Mouse (Mus musculus): ENCODE results near the gene Wwc1.

DNA sequence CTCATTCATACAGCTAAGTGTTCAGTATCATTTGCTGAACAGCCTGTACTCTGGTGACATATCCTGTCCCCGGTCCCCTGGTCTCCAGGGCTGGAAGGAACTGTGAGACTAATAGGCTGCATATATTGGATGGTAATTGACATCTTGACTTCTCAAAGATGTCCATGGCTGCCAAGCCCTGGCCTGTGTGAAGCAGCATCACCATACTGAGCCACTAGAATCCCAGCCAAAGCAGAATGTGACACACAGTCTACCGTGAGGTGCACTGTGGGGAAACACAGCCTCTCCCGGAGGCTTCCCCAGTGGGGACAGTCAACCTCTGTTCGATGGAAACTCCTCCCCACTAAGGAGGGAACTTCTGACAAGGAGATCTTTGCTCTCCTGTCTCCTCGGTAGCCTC is 125.4 kb downstream of the Wwc1 start:
- no peak for TF ChIP-seq POLR2A (IDR thresholded peaks at IDR 0.05; ENCODE audit: low read depth, low read length)
- no peak for TF ChIP-seq CTCF (IDR thresholded peaks at IDR 0.05; ENCODE audit: extremely low read depth, insufficient read length, insufficient replicate concordance, low read depth, low read length)
